Mouse (Mus musculus) fat pad, adult 2 months (tissue): ENCODE measurements around the gene Gnb2.

ENCODE experiments used
- DNase-seq: peaks from one replicate; pipeline ENCODE4 v3.0.0-alpha.2; 2011; ENCODE audit warnings: low read depth, low spot score; ENCODE audit errors: extremely low read depth

Gnb2 gene

GRCm38 (mm10) chr5:137540991-137541390 is 7.7 kb upstream of the Gnb2 start:
- no peak for DNase-seq

DNA sequence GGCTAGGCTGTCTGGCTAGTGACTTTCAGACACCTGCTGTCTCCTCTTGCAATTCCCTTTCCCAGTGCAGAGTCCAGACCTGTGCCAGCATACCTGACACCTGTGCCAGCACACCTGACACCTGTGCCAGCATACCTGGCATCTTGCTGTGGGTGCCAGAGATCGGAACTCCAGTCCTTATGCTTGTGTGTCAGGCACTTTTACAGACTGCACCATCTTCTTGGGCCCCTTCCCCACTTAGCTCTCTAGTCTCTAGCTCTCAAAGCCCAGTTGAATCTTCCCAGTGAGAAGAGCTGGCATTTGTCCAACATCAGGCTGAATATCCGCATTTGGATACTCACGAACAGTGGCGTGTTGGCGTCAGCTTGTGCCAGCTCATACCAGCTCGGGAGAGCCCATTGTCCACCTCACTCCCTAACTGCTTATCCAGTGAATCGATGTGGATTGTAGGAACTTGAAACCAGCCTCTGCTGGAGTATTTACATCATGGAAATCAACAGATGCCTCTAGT is 6.0 kb upstream of the Gnb2 start:
- DNase-seq, result peak; percentile 21

DNA sequence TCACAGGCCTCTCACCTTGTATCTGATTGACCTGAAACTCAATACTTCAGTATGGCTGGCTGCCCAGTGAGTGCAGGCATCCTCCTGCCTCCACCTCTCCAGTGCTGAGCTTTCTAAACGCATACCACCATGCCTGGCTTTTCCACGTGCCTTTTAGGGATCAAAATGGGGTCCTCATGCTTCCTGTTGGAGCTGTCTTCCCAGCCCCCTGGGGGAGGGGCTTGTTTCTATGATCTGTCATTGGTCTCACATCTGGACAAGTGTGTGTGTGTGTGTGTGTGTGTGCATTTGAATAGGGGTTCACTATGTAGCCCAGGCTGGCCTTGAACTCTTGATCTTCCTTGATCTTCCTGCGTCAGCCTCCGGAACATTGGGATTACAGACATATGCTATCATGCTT is 4.2 kb upstream of the Gnb2 start:
- no peak for DNase-seq

GRCm38 (mm10) chr5:137535318-137535717 is 2.0 kb upstream of the Gnb2 start:
- no peak for DNase-seq

- DNase-seq, result no peak
These were observed 1.5 kb upstream of the Gnb2 start for GRCm38 (mm10) chr5:137534762-137535161.

DNA sequence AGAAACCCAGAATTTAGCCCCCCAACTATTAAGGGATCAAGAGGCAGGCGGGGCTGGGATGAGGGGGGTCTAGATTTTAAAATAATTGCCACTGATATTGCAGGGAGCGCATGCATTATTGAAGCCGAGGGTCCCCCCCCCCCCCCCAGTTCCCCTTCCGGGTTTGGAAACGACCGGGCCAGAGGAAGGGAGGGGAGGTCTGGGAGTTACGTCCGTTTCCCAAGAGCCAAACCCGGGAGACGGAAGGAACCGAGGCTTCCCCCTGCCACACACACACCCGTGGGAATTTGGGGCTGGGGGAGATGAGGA is 548 bp downstream of the Gnb2 start:
- no peak for DNase-seq

DNA sequence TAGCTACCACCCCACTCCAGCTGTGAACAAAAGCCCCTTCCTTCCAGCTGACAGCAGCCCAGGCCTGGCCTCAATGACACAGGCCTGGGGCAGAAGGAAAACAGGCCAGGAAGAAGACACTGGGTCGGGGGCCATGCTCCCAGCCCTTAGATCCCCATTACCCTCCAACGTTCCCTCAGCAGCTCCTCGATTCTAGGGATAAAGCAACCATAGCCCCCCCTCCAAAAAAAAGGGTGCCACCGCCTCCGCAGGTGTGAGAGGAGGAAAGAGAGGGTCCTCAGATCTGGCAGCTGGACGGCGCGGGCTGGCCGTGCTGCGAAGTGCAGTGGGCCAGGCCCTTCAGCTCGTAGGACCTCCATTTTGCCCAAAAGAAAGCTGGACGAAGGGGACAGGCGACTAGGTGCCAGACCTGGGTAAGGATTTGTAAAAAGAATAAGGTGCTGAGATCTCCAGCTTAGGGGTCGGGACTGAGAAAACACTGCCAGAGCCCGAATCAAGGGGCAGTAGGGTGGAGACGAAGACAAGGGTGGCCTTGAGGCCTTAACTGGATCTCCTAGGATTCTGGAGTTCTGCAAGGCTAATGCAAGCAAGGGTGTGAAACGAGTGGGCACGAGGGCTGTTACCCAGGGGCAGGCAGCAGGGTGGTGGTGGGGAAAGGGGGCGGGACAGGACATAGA is 1.0 kb downstream of the Gnb2 start:
- DNase-seq, result no peak

DNA sequence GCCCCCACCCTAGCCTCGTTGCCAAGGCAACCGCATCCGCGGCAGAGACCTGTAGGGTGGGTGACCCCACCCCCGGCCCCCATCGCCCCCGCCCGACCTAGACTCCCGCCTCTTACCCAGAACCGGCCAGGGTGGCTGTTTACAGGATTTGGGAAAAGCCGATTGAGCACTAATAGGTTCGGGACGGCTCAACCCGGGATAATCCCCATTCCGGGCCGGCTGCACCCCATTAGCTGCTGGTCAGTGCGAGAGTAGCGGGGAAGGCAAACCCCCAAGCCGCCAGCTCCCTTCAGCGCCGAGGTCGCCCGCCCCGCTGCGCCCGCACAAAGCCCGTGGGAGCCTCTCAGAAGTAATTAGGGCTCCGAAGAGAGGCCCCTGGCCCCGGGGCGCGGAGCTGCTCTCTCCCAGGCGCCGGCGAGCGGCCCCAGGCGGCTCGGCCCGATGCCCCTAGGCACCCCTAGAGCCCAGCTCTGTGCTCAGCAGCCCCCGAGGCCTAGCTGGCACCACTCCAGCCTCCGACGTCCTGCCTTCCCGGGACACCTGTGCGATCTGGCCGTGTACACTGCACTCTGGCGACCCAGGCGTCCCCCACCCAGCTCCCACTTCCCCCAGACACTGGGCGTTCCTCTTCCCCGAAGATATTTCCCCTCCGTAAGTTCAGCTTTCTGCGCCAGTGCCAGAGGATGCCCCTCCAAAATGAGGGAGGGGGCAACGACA is 1.7 kb downstream of the Gnb2 start:
- no peak for DNase-seq

DNA sequence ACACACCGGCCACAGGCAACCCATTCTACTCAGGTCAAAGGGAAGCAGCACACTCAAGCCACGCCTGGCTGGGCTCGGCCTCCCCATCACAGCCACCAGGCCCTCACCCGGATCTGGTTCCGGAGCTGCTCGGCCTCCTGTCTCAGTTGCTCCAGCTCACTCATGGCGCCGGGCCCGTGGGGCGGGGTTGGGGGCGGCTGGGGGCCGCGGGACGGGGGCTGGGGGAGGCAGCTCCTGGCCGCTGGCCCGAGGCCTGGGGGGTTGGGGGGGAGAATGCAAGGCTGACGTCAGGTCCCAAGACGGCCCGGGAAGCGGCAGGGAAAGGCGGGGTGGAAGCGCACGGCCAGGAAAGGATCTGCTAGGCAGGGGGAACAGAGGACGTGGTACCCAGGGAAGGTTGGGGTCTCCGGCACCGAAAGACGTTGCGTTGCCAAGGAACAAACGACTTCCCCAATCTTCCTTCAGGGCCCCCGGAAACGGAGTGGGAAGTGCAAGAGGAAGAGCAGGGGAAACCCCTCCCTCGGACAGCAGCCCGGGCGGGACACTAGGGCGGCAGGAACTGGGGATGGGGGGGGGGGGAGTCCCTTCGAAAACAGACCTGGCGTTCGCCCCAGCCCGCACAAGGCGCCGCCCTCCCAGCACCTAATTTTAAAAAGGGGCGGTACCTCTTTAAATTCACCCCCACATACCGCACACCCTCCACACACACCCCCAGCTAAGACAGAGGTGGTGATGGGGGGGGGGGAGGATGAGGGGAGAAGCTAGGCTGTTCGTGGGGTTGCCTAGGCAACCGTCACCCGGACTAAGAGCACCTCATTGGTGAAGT is 2.5 kb downstream of the Gnb2 start:
- no peak for DNase-seq

DNA sequence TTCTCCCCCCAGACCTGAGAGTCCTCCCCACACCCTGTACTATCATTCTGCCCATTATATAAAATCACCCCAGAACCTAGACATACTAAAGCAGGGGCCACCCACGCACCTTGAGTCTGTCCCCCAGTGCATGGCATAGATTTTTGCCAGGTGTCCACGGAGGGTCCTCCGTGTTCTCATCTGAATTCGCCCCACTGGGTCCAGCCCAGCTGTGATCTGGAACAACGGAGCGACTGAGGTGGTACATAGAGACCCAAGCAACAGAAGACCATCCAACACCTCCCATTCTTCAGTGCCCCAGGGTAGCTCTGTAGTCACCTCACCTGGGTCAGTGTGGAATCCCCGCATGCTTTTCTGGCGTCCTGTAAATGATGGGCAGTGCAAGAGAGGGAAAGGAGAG is 3.2 kb downstream of the Gnb2 start:
- DNase-seq, result no peak

- no peak for DNase-seq
These were observed 3.9 kb downstream of the Gnb2 start for GRCm38 (mm10) chr5:137529221-137529995.

GRCm38 (mm10) chr5:137528247-137528968 is 4.9 kb downstream of the Gnb2 start:
- no peak for DNase-seq

DNA sequence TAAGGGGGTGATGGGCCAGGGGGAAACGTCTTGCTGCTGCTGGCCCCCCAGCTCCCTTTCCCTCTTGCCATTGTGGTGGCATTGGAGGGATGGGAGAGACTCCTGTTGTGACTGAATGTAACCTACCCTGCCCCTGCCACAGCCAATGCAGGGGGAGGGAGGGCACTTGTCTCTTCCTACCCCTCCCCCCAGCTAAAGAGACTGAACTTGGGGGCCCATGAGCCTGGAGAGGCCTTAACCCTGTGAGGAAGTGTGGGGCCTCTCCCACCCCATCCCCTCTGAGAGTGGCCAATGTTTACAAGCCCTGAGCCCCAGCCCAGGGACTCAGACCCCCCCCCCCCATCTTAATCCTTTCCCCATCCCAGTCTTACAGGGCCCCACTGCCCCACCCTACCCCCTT is 5.9 kb downstream of the Gnb2 start:
- DNase-seq, result no peak

GRCm38 (mm10) chr5:137526192-137526936 is 6.9 kb downstream of the Gnb2 start:
- no peak for DNase-seq

GRCm38 (mm10) chr5:137525511-137525910 is 7.8 kb downstream of the Gnb2 start:
- no peak for DNase-seq

GRCm38 (mm10) chr5:137524671-137525070 is 8.6 kb downstream of the Gnb2 start:
- no peak for DNase-seq

DNA sequence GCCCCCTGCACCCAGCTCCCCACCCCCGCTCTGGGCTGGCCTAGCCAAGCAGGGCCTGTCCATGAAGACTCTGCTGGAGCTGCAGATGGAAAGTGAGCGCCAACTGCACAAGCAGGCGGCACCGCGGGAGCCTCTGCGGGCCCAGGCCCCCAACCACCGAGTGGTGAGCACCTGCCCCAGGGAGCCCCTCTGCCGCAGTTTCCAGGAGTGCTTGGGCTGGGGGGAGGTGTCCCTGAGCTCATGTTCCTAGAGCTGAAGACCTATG is 9.1 kb downstream of the Gnb2 start:
- no peak for DNase-seq

DNA sequence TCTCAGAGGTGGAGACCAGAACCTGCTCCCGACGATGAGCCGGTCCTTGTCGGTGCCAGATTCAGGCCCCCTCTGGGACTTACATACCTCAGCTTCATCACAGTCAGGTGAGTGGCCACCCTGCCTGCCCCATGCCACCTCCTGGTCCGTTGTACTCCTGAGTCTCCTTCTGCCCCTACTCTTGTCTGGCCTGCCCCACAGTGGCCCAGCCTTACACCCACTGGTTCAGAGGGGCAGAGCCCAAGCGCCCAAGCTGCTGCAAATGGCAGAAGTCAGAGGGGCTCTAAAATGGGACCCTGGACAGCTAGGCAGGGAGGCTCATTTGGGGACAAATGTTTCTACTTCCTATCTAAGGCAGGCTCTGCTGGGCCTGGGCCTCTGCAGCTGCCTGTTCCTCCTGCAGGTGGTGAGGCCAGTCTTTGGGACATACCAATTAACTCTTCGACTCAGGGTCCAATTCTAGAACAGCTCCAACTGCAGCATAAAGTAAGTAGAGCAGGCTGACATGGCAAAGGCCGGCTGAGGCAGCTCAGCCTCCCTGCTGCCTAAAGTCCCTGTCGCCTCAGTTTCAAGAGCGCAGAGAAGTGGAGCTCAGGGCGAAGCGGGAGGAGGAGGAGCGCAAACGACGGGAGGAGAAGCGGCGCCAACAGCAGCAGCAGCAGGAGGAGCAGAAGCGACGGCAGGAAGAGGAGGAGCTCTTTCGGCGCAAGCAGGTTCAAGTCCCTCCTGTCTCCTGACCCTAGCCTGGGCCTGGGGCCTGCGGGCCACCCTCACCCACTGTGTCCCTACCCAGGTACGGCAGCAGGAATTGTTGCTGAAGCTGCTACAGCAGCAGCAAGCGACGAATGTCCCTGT is 9.7 kb downstream of the Gnb2 start:
- DNase-seq, result no peak

GRCm38 (mm10) chr5:137522711-137523110 is 10.6 kb downstream of the Gnb2 start:
- no peak for DNase-seq
